Mouse (Mus musculus) heart, embryonic 14.5 days (tissue): ENCODE measurements at regions not wholly inside any gene's neighbourhood (a gene's known extent, or its start where the extent isn't known, plus 50 kb on each side); places are given as distances from the start of the nearest gene placed in this dataset.

Experiments
- ATAC-seq: fragments of 200-750 bp; cut with Nextera tagmentation; 2 replicates; pipeline ENCODE4 v1.8.0; 2017; ENCODE audit warnings: low read depth, moderate TSS enrichment; ENCODE audit not compliant: insufficient number of reproducible peaks, insufficient read depth, low FRiP score
- H3K27ac ChIP-seq, 2 experiments: fragments of 200-500 bp in 1 of 2; fragments of 300-500 bp in 1 of 2; sonication (generic) in 1 of 2; replicated peaks in 1 of 2; 2 replicates each; pipeline ENCODE4 v1.5.1; 2012 to 2014; ENCODE audit warnings: low read depth in 2 of 2, low read length in 2 of 2, control low read depth in 1 of 2, mild to moderate bottlenecking in 1 of 2, mixed read lengths in 1 of 2; ENCODE audit not compliant: control insufficient read depth in 1 of 2, insufficient read depth in 1 of 2
- H3K27me3 ChIP-seq: fragments of 300-500 bp; sonication (generic); 2 replicates; pipeline ENCODE4 v1.6.1; 2014; ENCODE audit warnings: mild to moderate bottlenecking, low read length, control low read depth; ENCODE audit not compliant: control insufficient read depth, insufficient read depth
- H3K36me3 ChIP-seq: fragments of 300-500 bp; sonication (generic); 2 replicates; pipeline ENCODE4 v1.6.1; 2014; ENCODE audit warnings: mild to moderate bottlenecking, control low read depth, low read length, mixed read lengths; ENCODE audit not compliant: control insufficient read depth, insufficient read depth
- H3K4me1 ChIP-seq, 2 experiments: fragments of 200-500 bp in 1 of 2; fragments of 300-500 bp in 1 of 2; sonication (generic) in 1 of 2; 2 replicates each; pipeline ENCODE4 v1.6.1; 2012 to 2014; ENCODE audit warnings: low read length in 2 of 2, control low read depth in 1 of 2, mixed read lengths in 1 of 2; ENCODE audit not compliant: control insufficient read depth in 2 of 2, insufficient read depth in 2 of 2
- H3K4me2 ChIP-seq: fragments of 300-500 bp; sonication (generic); 2 replicates; pipeline ENCODE4 v1.6.1; 2014; ENCODE audit warnings: mild to moderate bottlenecking, low read length
- H3K4me3 ChIP-seq, 2 experiments: fragments of 200-500 bp in 1 of 2; fragments of 300-500 bp in 1 of 2; sonication (generic) in 1 of 2; 2 replicates each; pipeline ENCODE4 v1.5.1; 2012 to 2014; ENCODE audit warnings: low read length in 2 of 2, mild to moderate bottlenecking in 2 of 2, control low read depth in 1 of 2, low read depth in 1 of 2, moderate library complexity in 1 of 2; ENCODE audit not compliant: control insufficient read depth in 1 of 2, insufficient read depth in 1 of 2
- H3K9ac ChIP-seq: fragments of 300-500 bp; sonication (generic); 2 replicates; pipeline ENCODE4 v1.6.1; 2014; ENCODE audit warnings: mild to moderate bottlenecking, low read length
- H3K9me3 ChIP-seq: fragments of 300-500 bp; sonication (generic); 2 replicates; pipeline ENCODE4 v1.6.1; 2016; ENCODE audit warnings: low read length, control low read depth; ENCODE audit not compliant: control insufficient read depth
- WGBS: fragments of 180-500 bp; shearing (Covaris S2); extraction: QIAGEN DNeasy Blood & Tissue Kit; methylation state at CpG from one replicate; pipeline ENCODE4 v1.1.7; 2014; 5-methylcytosine and 5-hydroxymethylcytosine counted together

GRCm38 (mm10) chr19:26258677-26259076 lies 346.2 kb upstream of the Smarca2 start:
- Histone ChIP-seq H3K9me3 (no peaks in the 10 kb centered on the region), H3K27ac (no peak overlapping the region), H3K4me1 (no peaks in the 10 kb centered on the region), H3K4me3 (no peak overlapping the region), H3K4me2 (no peak overlapping the region), H3K36me3 (no peaks in the 10 kb centered on the region), H3K9ac (no peak overlapping the region), H3K27me3 (no peaks in the 10 kb centered on the region)
- no peak for ATAC-seq
- 66% methylated on average over 4 of the region's 4 CpGs for WGBS

DNA sequence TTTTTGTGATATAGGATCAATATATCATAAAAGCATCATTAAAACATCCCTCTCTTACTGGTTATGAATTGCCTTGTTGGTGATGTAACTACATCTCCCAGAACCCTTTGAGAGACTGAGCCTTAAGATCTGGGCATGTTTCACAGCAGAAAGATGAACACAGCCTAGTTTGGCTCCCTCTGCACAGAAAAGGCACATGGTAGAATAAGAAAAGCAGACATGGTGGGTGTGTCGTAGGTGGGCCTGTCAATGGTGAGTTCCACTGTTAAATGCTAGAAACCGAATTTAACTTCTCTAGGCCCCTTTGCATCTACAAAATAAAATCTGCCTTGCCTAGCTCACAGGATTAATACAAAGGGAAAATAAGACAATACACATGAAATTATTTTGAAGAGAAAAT lies 343.3 kb upstream of the Smarca2 start:
- no peak overlapping the region for H3K9ac ChIP-seq
- 73% methylated on average over 2 of the region's 2 CpGs for WGBS
- H3K4me2 ChIP-seq = no peak overlapping the region
- H3K27me3 ChIP-seq = no peaks in the 10 kb centered on the region
- no peaks in the 10 kb centered on the region for H3K4me1 ChIP-seq
- no peak for ATAC-seq
- no peaks in the 10 kb centered on the region for H3K36me3 ChIP-seq
- no peak overlapping the region for H3K27ac ChIP-seq
- no peaks in the 10 kb centered on the region for H3K9me3 ChIP-seq
- H3K4me3 ChIP-seq = no peak overlapping the region

- no peaks in the 10 kb centered on the region for H3K36me3 ChIP-seq
- no peak overlapping the region for H3K27ac ChIP-seq
- 82% methylated on average over 6 of the region's 6 CpGs for WGBS
- no peaks in the 10 kb centered on the region for H3K4me1 ChIP-seq
- H3K9ac ChIP-seq = no peak overlapping the region
- H3K27me3 ChIP-seq = no peaks in the 10 kb centered on the region
- ATAC-seq = no peak
- H3K4me3 ChIP-seq = no peak overlapping the region
- H3K9me3 ChIP-seq = no peaks in the 10 kb centered on the region
- no peak overlapping the region for H3K4me2 ChIP-seq
Observed at GRCm38 (mm10) chr19:26296360-26296759, 308.5 kb upstream of the Smarca2 start.

DNA sequence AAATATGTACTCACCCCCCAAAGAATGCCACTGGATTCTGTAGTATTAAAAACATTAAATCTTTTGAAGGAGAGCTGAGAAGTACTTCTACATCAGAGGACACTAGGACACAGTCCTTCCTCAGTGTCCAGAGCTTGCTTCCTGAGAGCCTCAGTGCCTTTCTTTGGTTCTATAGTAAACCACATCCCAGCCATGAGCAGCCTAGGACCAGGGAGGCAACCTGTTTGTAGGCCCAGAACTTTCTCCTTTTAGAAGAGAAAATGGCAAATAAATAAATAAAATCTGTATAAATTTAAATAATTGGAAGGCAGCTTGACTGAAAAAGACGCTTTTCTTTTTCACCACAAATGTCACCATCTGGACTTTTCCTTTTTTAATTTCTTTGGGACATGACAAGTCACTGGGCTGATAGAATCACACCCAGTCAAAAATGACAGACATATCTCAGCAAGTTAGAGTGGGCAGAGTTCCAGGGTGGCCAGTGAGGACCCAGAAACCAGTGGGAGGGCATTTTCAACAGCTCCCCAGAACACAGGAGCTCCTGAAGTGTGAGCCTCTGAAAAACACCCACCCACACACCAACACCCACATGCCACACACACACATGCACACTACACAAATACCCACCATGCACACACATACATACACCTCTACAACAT lies 296.2 kb upstream of the Smarca2 start:
- ATAC-seq = no peak
- no peaks in the 10 kb centered on the region for H3K36me3 ChIP-seq
- H3K27me3 ChIP-seq = no peaks in the 10 kb centered on the region
- H3K9me3 ChIP-seq = no peaks in the 10 kb centered on the region
- no peak overlapping the region for H3K9ac ChIP-seq
- H3K27ac ChIP-seq = no peak overlapping the region
- H3K4me3 ChIP-seq = no peak overlapping the region
- H3K4me2 ChIP-seq = no peak overlapping the region
- 76% methylated on average over 1 of the region's 1 CpGs for WGBS
- H3K4me1 ChIP-seq = no peaks in the 10 kb centered on the region

DNA sequence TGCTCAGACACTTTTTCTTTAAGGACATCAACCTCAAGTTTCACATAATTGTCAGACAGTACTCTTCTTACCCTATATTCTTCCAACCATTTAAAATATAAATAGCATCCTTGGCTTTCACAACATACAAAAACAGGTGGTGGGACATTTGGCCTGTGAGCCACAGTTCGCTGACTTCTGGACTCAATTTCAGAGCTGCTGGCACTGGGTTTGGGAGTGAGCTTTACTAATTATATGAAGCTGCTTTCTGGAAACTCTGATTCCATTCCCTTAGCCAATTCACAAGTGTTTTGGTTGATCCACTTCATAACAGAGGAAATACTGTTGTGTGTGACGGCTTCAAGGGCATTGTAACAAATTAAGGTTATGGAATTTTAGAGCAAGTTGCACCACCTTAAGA lies 285.9 kb upstream of the Smarca2 start:
- WGBS = 85% methylated on average over 2 of the region's 2 CpGs
- H3K4me2 ChIP-seq = no peak overlapping the region

GRCm38 (mm10) chr19:26323682-26324081 lies 281.2 kb upstream of the Smarca2 start:
- H3K27ac ChIP-seq = no peak overlapping the region

More for the DNA sequence above, 285.9 kb upstream of the Smarca2 start:
- H3K36me3 ChIP-seq = no peaks in the 10 kb centered on the region
- no peaks in the 10 kb centered on the region for H3K4me1 ChIP-seq
- no peak overlapping the region for H3K9ac ChIP-seq
- H3K4me3 ChIP-seq = no peak overlapping the region
- H3K27me3 ChIP-seq = no peaks in the 10 kb centered on the region
- H3K27ac ChIP-seq = no peak overlapping the region
- H3K9me3 ChIP-seq = no peaks in the 10 kb centered on the region
- ATAC-seq = no peak

GRCm38 (mm10) chr19:26339120-26339519 lies 265.7 kb upstream of the Smarca2 start:
- Histone ChIP-seq H3K9ac (no peak overlapping the region), H3K27me3 (no peaks in the 10 kb centered on the region), H3K36me3 (no peaks in the 10 kb centered on the region), H3K27ac (no peak overlapping the region), H3K4me3 (no peak overlapping the region), H3K4me2 (no peak overlapping the region), H3K9me3 (no peaks in the 10 kb centered on the region), H3K4me1 (no peaks in the 10 kb centered on the region)
- 82% methylated on average over 4 of the region's 4 CpGs for WGBS
- no peak for ATAC-seq

More at GRCm38 (mm10) chr19:26323682-26324081, 281.2 kb upstream of the Smarca2 start:
- Histone ChIP-seq H3K9ac (no peak overlapping the region), H3K27me3 (no peaks in the 10 kb centered on the region), H3K9me3 (no peaks in the 10 kb centered on the region), H3K4me3 (no peak overlapping the region), H3K4me2 (no peak overlapping the region), H3K36me3 (no peaks in the 10 kb centered on the region), H3K4me1 (no peaks in the 10 kb centered on the region)
- WGBS = 75% methylated on average over 5 of the region's 5 CpGs
- no peak for ATAC-seq

DNA sequence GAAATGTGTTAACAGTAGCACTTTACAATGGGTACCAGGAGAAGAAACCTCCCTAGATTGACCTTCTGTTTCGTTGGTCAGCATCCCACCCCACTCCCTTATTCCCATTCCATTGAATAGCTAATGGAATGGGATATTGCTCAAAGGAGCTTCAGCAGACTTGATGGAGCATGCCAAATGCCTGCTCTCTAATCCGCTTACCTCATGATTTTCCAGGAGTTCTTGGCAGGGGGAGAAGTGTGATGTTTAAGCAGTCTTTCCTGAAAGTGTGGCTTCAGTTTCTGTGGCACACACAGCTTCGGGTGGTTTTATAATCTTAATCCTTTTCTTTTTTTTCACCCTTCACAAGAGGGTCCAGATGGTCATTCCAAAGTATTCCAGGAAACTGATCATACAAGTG lies 264.7 kb upstream of the Smarca2 start:
- H3K4me3 ChIP-seq = no peak overlapping the region
- no peak for ATAC-seq
- H3K27ac ChIP-seq = no peak overlapping the region
- 53% methylated on average over 3 of the region's 3 CpGs for whole genome bisulfite sequencing
- no peaks in the 10 kb centered on the region for H3K27me3 ChIP-seq
- H3K4me2 ChIP-seq = no peak overlapping the region
- no peak overlapping the region for H3K9ac ChIP-seq
- H3K9me3 ChIP-seq = no peaks in the 10 kb centered on the region
- H3K36me3 ChIP-seq = no peaks in the 10 kb centered on the region
- no peaks in the 10 kb centered on the region for H3K4me1 ChIP-seq
